Mouse (Mus musculus) kidney, embryonic 16.5 days (tissue): ENCODE measurements at regions not wholly inside any gene's neighbourhood (a gene's known extent, or its start where the extent isn't known, plus 50 kb on each side); places are given as distances from the start of the nearest gene placed in this dataset.

Source experiments
- ATAC-seq: fragments of 200-750 bp; cut with Nextera tagmentation; 2 replicates; pipeline ENCODE4 v1.8.0; 2017; ENCODE audit warnings: moderate TSS enrichment; ENCODE audit not compliant: low FRiP score, low TSS enrichment
- H3K27ac ChIP-seq: fragments of 300-500 bp; sonication (generic); 2 replicates; pipeline ENCODE4 v1.5.1; 2014; ENCODE audit warnings: low read length
- H3K27me3 ChIP-seq: fragments of 300-500 bp; sonication (generic); 2 replicates; pipeline ENCODE4 v1.6.1; 2014; ENCODE audit warnings: low read length, control low read depth, mixed read lengths; ENCODE audit not compliant: insufficient read depth
- H3K36me3 ChIP-seq: fragments of 300-500 bp; sonication (generic); 2 replicates; pipeline ENCODE4 v1.6.1; 2014; ENCODE audit warnings: low read length, control low read depth, mixed read lengths; ENCODE audit not compliant: insufficient read depth
- H3K4me1 ChIP-seq: fragments of 300-500 bp; sonication (generic); 2 replicates; pipeline ENCODE4 v1.6.1; 2014; ENCODE audit warnings: low read length, control low read depth, mixed read lengths; ENCODE audit not compliant: insufficient read depth
- H3K4me2 ChIP-seq: fragments of 300-500 bp; sonication (generic); replicated peaks from 2 replicates; pipeline ENCODE4 v1.6.1; 2014; ENCODE audit warnings: low read depth, low read length
- H3K4me3 ChIP-seq: fragments of 300-500 bp; sonication (generic); 2 replicates; pipeline ENCODE4 v1.5.1; 2014; ENCODE audit warnings: mild to moderate bottlenecking, low read length
- H3K9ac ChIP-seq: fragments of 300-500 bp; sonication (generic); replicated peaks from 2 replicates; pipeline ENCODE4 v1.6.1; 2014; ENCODE audit warnings: low read length
- H3K9me3 ChIP-seq: fragments of 300-500 bp; sonication (generic); 2 replicates; pipeline ENCODE4 v1.6.1; 2016; ENCODE audit warnings: low read length, control low read depth
- WGBS: fragments of 180-500 bp; shearing (Covaris S2); extraction: QIAGEN DNeasy Blood & Tissue Kit; methylation state at CpG from one replicate; pipeline ENCODE4 v1.1.7; 2014; 5-methylcytosine and 5-hydroxymethylcytosine counted together

GRCm38 (mm10) chr14:108180920-108181319 lies 733.0 kb downstream of the Slitrk1 start:
- no peak overlapping the region for H3K27ac ChIP-seq
- 79% methylated on average over 1 of the region's 2 CpGs for WGBS
- no peaks in the 10 kb centered on the region for H3K9me3 ChIP-seq
- no peak overlapping the region for H3K4me2 ChIP-seq
- no peak for ATAC-seq
- H3K27me3 ChIP-seq = no peaks in the 10 kb centered on the region
- H3K4me1 ChIP-seq = no peaks in the 10 kb centered on the region
- H3K36me3 ChIP-seq = no peaks in the 10 kb centered on the region
- H3K4me3 ChIP-seq = no peak overlapping the region
- no peak overlapping the region for H3K9ac ChIP-seq

DNA sequence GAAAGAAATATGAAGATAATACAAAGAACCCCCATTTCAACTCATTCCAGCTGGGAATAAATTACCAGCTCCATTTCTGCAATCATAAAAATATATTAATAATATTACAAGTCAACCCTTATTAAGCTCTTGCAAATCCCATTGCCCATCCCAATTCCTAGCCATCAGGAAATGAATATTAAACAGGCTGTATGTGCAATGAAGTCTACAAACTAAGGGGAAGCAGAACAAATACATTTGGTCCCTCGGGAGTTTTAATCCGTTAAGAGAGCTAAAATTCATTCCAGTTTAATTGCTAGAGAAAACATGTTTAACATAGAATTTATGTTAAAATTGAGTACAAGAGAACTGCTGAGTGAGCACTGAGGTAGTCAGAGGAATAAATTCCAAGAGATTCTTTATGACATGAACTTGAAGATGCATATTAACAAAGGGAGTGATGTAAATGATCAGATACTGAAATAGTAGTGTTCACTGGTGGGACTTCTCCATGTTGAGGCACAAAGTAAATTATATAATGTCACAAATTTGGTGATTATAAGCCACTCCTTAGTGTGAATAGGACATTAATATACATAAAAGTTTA lies 738.6 kb downstream of the Slitrk1 start:
- 72% methylated on average over 2 of the region's 2 CpGs for WGBS
- no peaks in the 10 kb centered on the region for H3K4me1 ChIP-seq
- no peak overlapping the region for H3K4me2 ChIP-seq
- no peak overlapping the region for H3K9ac ChIP-seq
- no peaks in the 10 kb centered on the region for H3K36me3 ChIP-seq
- H3K27ac ChIP-seq = no peak overlapping the region
- ATAC-seq = no peak
- H3K4me3 ChIP-seq = no peak overlapping the region
- no peaks in the 10 kb centered on the region for H3K27me3 ChIP-seq
- no peaks in the 10 kb centered on the region for H3K9me3 ChIP-seq

DNA sequence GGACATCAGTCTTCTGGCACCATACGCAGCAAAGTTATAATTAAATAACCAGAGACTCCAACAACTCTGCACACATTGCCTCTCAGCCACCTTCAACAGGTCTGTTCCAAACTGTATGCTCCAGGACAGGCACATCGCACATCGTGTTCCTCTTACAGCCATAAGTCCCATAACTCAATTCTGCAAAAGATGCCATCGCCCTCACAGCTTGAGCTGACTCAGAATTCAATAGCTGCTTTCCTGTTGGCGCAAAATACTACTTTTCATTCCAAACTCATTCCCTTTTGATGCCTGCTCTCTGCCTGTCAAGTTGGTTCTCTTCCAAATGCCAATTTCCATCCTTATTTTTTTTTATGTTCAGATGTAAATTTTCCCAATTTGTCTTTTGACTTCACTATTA lies 761.0 kb downstream of the Slitrk1 start:
- Histone ChIP-seq H3K9ac (no peak overlapping the region), H3K4me3 (no peak overlapping the region), H3K36me3 (no peaks in the 10 kb centered on the region), H3K27me3 (no peaks in the 10 kb centered on the region), H3K4me1 (no peaks in the 10 kb centered on the region), H3K9me3 (no peaks in the 10 kb centered on the region), H3K4me2 (no peak overlapping the region), H3K27ac (no peak overlapping the region)
- 84% methylated on average over 5 of the region's 5 CpGs for WGBS
- ATAC-seq = no peak

GRCm38 (mm10) chr14:108123147-108123546 lies 790.8 kb downstream of the Slitrk1 start:
- H3K9me3 ChIP-seq = no peaks in the 10 kb centered on the region
- ATAC-seq = no peak
- H3K9ac ChIP-seq = no peak overlapping the region
- H3K27me3 ChIP-seq = no peaks in the 10 kb centered on the region
- H3K36me3 ChIP-seq = no peaks in the 10 kb centered on the region
- 86% methylated on average over 2 of the region's 2 CpGs for WGBS
- H3K4me3 ChIP-seq = no peak overlapping the region
- H3K4me1 ChIP-seq = no peaks in the 10 kb centered on the region
- no peak overlapping the region for H3K4me2 ChIP-seq
- H3K27ac ChIP-seq = no peak overlapping the region

GRCm38 (mm10) chr14:108105009-108105408 lies 808.9 kb downstream of the Slitrk1 start:
- Histone ChIP-seq H3K36me3 (no peaks in the 10 kb centered on the region), H3K27me3 (no peaks in the 10 kb centered on the region), H3K9me3 (no peaks in the 10 kb centered on the region), H3K4me2 (no peak overlapping the region), H3K9ac (no peak overlapping the region), H3K4me1 (no peaks in the 10 kb centered on the region), H3K27ac (no peak overlapping the region), H3K4me3 (no peak overlapping the region)
- 79% methylated on average over 2 of the region's 2 CpGs for WGBS
- ATAC-seq = no peak

GRCm38 (mm10) chr14:108090965-108091364 lies 823.0 kb downstream of the Slitrk1 start:
- H3K9me3 ChIP-seq = no peaks in the 10 kb centered on the region
- H3K4me3 ChIP-seq = no peak overlapping the region
- H3K4me1 ChIP-seq = no peaks in the 10 kb centered on the region
- H3K9ac ChIP-seq = no peak overlapping the region
- WGBS = 78% methylated on average over 2 of the region's 2 CpGs
- no peaks in the 10 kb centered on the region for H3K36me3 ChIP-seq
- H3K27ac ChIP-seq = no peak overlapping the region
- no peak overlapping the region for H3K4me2 ChIP-seq
- no peaks in the 10 kb centered on the region for H3K27me3 ChIP-seq
- ATAC-seq = no peak

GRCm38 (mm10) chr14:108049997-108050396 lies 864.0 kb downstream of the Slitrk1 start:
- H3K9ac ChIP-seq = no peak overlapping the region
- no peak for ATAC-seq
- no peak overlapping the region for H3K4me2 ChIP-seq
- H3K27ac ChIP-seq = no peak overlapping the region
- WGBS = 80% methylated on average over 2 of the region's 2 CpGs
- H3K27me3 ChIP-seq = no peaks in the 10 kb centered on the region
- no peaks in the 10 kb centered on the region for H3K4me1 ChIP-seq
- no peaks in the 10 kb centered on the region for H3K9me3 ChIP-seq
- no peaks in the 10 kb centered on the region for H3K36me3 ChIP-seq
- H3K4me3 ChIP-seq = no peak overlapping the region

GRCm38 (mm10) chr14:108035959-108036358 lies 878.0 kb downstream of the Slitrk1 start:
- Histone ChIP-seq H3K4me2 (no peak overlapping the region), H3K4me1 (no peaks in the 10 kb centered on the region), H3K4me3 (no peak overlapping the region), H3K9ac (no peak overlapping the region), H3K27me3 (no peaks in the 10 kb centered on the region), H3K9me3 (no peaks in the 10 kb centered on the region), H3K27ac (no peak overlapping the region), H3K36me3 (no peaks in the 10 kb centered on the region)
- no peak for ATAC-seq
- WGBS = 88% methylated on average over 1 of the region's 1 CpGs

GRCm38 (mm10) chr14:108034162-108034561 lies 879.8 kb downstream of the Slitrk1 start:
- Histone ChIP-seq H3K27ac (no peak overlapping the region), H3K4me2 (no peak overlapping the region), H3K4me3 (no peak overlapping the region), H3K36me3 (no peaks in the 10 kb centered on the region), H3K27me3 (no peaks in the 10 kb centered on the region), H3K4me1 (no peaks in the 10 kb centered on the region), H3K9me3 (no peaks in the 10 kb centered on the region), H3K9ac (no peak overlapping the region)
- no peak for ATAC-seq
- WGBS = 31% methylated on average over 1 of the region's 1 CpGs

DNA sequence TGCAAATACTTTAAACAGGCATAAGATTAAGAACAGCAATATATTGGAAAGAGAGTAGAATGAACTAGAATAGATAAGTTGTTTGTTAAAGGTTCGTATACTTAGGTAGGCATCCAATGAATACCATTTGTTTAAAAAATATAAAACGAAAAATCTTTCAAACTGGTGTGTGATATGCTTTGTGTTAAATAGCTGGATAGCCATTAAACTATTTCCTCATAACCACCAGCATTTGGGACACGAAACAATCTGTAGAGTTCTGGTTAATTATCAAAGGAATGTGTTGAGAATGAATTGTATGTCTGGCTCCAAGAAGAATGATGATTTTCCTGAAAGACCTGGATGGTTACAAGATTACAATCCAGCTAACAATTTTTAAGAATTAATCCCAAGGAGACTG lies 891.4 kb downstream of the Slitrk1 start:
- Histone ChIP-seq H3K36me3 (no peaks in the 10 kb centered on the region), H3K27ac (no peak overlapping the region), H3K4me3 (no peak overlapping the region), H3K4me2 (no peak overlapping the region), H3K9ac (no peak overlapping the region), H3K27me3 (no peaks in the 10 kb centered on the region), H3K9me3 (no peaks in the 10 kb centered on the region), H3K4me1 (no peaks in the 10 kb centered on the region)
- ATAC-seq = no peak
- 66% methylated on average over 3 of the region's 3 CpGs for WGBS
